Mouse (Mus musculus) small intestine, adult 2 months (tissue): ENCODE measurements around the gene Zmynd8.

Experiments
- CTCF ChIP-seq: fragments of 200-500 bp; IDR thresholded peaks from 2 replicates; pipeline ENCODE4 v1.5.1; 2012; ENCODE audit warnings: low read depth, mild to moderate bottlenecking, control low read depth, inconsistent platforms, low read length, moderate library complexity, mixed read lengths; ENCODE audit not compliant: insufficient replicate concordance, insufficient read length; ENCODE audit errors: extremely low read depth
- POLR2A ChIP-seq: fragments of 200-500 bp; IDR thresholded peaks from 2 replicates; pipeline ENCODE4 v1.6.1; 2012; ENCODE audit warnings: low read depth, mild to moderate bottlenecking, control low read depth, inconsistent platforms, low read length, moderate library complexity

- TF ChIP-seq POLR2A = no peak
- TF ChIP-seq CTCF = no peak
Observed at GRCm38 (mm10) chr2:165820073-165820472, 78.7 kb downstream of the Zmynd8 start.
